Mouse (Mus musculus) bone marrow, adult 2 months (tissue): ENCODE measurements around the gene Fgfr2. TPM values are rescaled to one million over a fixed set of nuclear protein-coding genes. Genes with fewer than 3 reads are reported as not detected.

Experiments used
- H3K27ac ChIP-seq: fragments of 200-500 bp; 2 replicates; pipeline ENCODE4 v1.5.1; 2012; ENCODE audit warnings: low read depth, mild to moderate bottlenecking, control low read depth, inconsistent platforms, low read length; ENCODE audit not compliant: control insufficient read depth, poor library complexity, insufficient read depth
- H3K4me1 ChIP-seq: fragments of 200-500 bp; 2 replicates; pipeline ENCODE4 v1.6.1; 2011; ENCODE audit warnings: low read length; ENCODE audit not compliant: control insufficient read depth, insufficient read depth
- H3K4me3 ChIP-seq: fragments of 200-500 bp; replicated peaks from 2 replicates; pipeline ENCODE3; 2011; ENCODE audit warnings: mild to moderate bottlenecking, low read depth, low read length, control low read depth; ENCODE audit not compliant: control insufficient read depth
- CTCF ChIP-seq: fragments of 200-500 bp; IDR thresholded peaks from 2 replicates; pipeline ENCODE4 v1.5.1; 2011; ENCODE audit warnings: low read length, control low read depth; ENCODE audit not compliant: control insufficient read depth, insufficient read depth
- POLR2A ChIP-seq: fragments of 200-500 bp; IDR thresholded peaks from 2 replicates; pipeline ENCODE4 v1.6.1; 2011; ENCODE audit warnings: low read depth, mild to moderate bottlenecking, control low read depth, low read length, borderline replicate concordance; ENCODE audit not compliant: control insufficient read depth
- WGBS: fragments of 180-500 bp; shearing (Covaris S2); methylation state at CpG from one replicate; pipeline ENCODE4 v1.1.7; 2018; 5-methylcytosine and 5-hydroxymethylcytosine counted together
- polyA plus RNA-seq: library from polyadenylated mRNA; stranded (reverse); fragments of >200 nt; gene quantifications from 2 replicates; pipeline ENCODE4 v1.2.4, GENCODE M21; 2011; ENCODE audit warnings: low replicate concordance; ENCODE audit not compliant: missing spikeins, insufficient read depth, insufficient read length

Fgfr2 gene
- polyA plus RNA-seq, 1 experiment: 8.2 TPM

GRCm38 (mm10) chr7:130896064-130896463 lies 2227.1 kb downstream of the Fgfr2 start:
- H3K27ac ChIP-seq: no peak overlapping the region
- WGBS: 80% methylated on average over 3 of the region's 3 CpGs
- H3K4me3 ChIP-seq: no peak overlapping the region
- peaks cover 3% of the 10 kb centered on the region; the same call in 1 of the 2 replicates for H3K4me1 ChIP-seq
- TF ChIP-seq POLR2A: no peak
- no peak for TF ChIP-seq CTCF

GRCm38 (mm10) chr7:130895618-130895945 lies 2227.6 kb downstream of the Fgfr2 start:
- Histone ChIP-seq H3K27ac (no peak overlapping the region), H3K4me3 (no peak overlapping the region), H3K4me1 (peaks cover 3% of the 10 kb centered on the region; the same call in 1 of the 2 replicates)
- TF ChIP-seq POLR2A (no peak), CTCF (no peak)
- WGBS: 89% methylated on average over 2 of the region's 2 CpGs

GRCm38 (mm10) chr7:130894931-130895617 lies 2228.1 kb downstream of the Fgfr2 start:
- peaks cover 1% of the 10 kb centered on the region; the same call in 1 of the 2 replicates for H3K4me1 ChIP-seq
- TF ChIP-seq CTCF (no peak), POLR2A (no peak)
- no peak overlapping the region for H3K27ac ChIP-seq
- no peak overlapping the region for H3K4me3 ChIP-seq
- 80% methylated on average over 9 of the region's 9 CpGs for WGBS

- 15% methylated on average over 6 of the region's 6 CpGs for WGBS
These were observed 2230.2 kb downstream of the Fgfr2 start for GRCm38 (mm10) chr7:130892973-130893372.

GRCm38 (mm10) chr7:130890871-130891270 lies 2232.3 kb downstream of the Fgfr2 start:
- Histone ChIP-seq H3K27ac (no peak overlapping the region), H3K4me3 (no peak overlapping the region), H3K4me1 (peaks cover 1% of the 10 kb centered on the region; the same call in 1 of the 2 replicates)
- TF ChIP-seq POLR2A: no peak
- no peak for TF ChIP-seq CTCF
- WGBS: 65% methylated on average over 2 of the region's 2 CpGs

More at GRCm38 (mm10) chr7:130892973-130893372, 2230.2 kb downstream of the Fgfr2 start:
- TF ChIP-seq CTCF: no peak
- no peak for TF ChIP-seq POLR2A
- H3K27ac ChIP-seq: peak overlapping the region; percentile 71
- H3K4me3 ChIP-seq: no peak overlapping the region
- peaks cover 1% of the 10 kb centered on the region; the same call in 1 of the 2 replicates for H3K4me1 ChIP-seq

- WGBS: 73% methylated on average over 3 of the region's 3 CpGs
- H3K4me3 ChIP-seq: no peak overlapping the region
- TF ChIP-seq CTCF (no peak), POLR2A (no peak)
- no peaks in the 10 kb centered on the region; the same call in 1 of the 2 replicates for H3K4me1 ChIP-seq
- no peak overlapping the region for H3K27ac ChIP-seq
These were observed 2235.2 kb downstream of the Fgfr2 start for GRCm38 (mm10) chr7:130887946-130888345.

- no peak for TF ChIP-seq POLR2A
- no peak for TF ChIP-seq CTCF
- H3K4me3 ChIP-seq: no peak overlapping the region
- WGBS: 21% methylated on average over 3 of the region's 3 CpGs
- H3K27ac ChIP-seq: no peak overlapping the region
- no peaks in the 10 kb centered on the region for H3K4me1 ChIP-seq
These were observed 2236.9 kb downstream of the Fgfr2 start for GRCm38 (mm10) chr7:130886246-130886645.

- no peak overlapping the region for H3K27ac ChIP-seq
- no peaks in the 10 kb centered on the region for H3K4me1 ChIP-seq
- no peak overlapping the region for H3K4me3 ChIP-seq
- 82% methylated on average over 2 of the region's 2 CpGs for WGBS
- no peak for TF ChIP-seq CTCF
- no peak for TF ChIP-seq POLR2A
These were observed 2239.0 kb downstream of the Fgfr2 start for GRCm38 (mm10) chr7:130884161-130884560.

GRCm38 (mm10) chr7:130867256-130867655 lies 2255.9 kb downstream of the Fgfr2 start:
- no peaks in the 10 kb centered on the region for H3K4me1 ChIP-seq
- TF ChIP-seq POLR2A (no peak), CTCF (no peak)
- H3K27ac ChIP-seq: no peak overlapping the region
- 74% methylated on average over 3 of the region's 3 CpGs for WGBS
- H3K4me3 ChIP-seq: no peak overlapping the region
